Mouse (Mus musculus): ENCODE data around the gene Eri3.

DNA sequence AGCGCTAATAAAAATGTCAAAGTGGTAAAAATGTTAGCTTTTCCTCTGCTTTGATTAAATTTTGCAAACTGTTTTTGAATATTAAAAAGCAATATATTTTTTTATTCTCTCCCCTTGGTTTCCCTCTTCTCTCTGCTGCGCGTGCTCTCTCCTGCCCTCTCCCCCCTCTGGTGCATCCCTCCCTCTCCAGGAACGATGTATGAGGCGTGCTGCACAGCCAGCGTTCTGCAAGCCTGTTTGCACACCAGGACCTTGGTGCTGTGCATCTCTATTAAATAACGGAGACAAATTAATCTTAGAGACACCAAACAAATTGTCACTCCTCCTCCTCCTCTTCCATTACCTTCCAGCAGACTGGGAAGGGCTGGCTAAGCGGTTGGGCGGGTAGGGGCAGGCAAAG lies 31.5 kb downstream of the Eri3 start:
- TF ChIP-seq CTCF (IDR thresholded peaks at IDR 0.05; ENCODE audit: control insufficient read depth, insufficient read depth, low read length) (no peak), POLR2A (IDR thresholded peaks at IDR 0.05; ENCODE audit: borderline replicate concordance, control insufficient read depth, low read depth, low read length) (no peak)
